Mouse (Mus musculus): ENCODE results near the gene Ccdc175. TPM values are rescaled to one million over a fixed set of nuclear protein-coding genes. Genes with fewer than 3 reads are reported as not detected.

The Ccdc175 gene
- not detected in 2 replicates for polyA plus RNA-seq (2012; rRNA removed)

DNA sequence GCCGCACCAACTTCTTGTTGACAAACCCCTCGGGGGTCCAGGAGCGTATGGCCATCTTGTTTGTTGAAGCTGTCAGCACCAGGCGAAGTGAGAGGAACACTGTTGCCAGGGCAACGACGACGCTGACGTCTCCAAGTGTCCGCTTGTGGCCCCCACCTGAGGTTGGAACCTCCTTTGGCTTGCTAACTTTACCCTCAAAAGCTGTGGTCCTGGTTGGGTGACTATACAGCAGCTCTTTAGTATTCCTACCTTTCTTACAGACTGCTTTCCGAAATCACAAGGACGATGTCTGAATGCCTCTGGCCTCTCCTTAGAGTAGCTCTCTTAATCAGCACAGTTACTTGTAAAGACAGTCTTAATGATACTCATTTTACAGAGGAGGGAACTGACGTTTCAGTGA is at the start of gene Ccdc175:
Gene Ccdc175 (minus strand): TSS at position 101 of the 400 bp plus-strand sequence.

DNA sequence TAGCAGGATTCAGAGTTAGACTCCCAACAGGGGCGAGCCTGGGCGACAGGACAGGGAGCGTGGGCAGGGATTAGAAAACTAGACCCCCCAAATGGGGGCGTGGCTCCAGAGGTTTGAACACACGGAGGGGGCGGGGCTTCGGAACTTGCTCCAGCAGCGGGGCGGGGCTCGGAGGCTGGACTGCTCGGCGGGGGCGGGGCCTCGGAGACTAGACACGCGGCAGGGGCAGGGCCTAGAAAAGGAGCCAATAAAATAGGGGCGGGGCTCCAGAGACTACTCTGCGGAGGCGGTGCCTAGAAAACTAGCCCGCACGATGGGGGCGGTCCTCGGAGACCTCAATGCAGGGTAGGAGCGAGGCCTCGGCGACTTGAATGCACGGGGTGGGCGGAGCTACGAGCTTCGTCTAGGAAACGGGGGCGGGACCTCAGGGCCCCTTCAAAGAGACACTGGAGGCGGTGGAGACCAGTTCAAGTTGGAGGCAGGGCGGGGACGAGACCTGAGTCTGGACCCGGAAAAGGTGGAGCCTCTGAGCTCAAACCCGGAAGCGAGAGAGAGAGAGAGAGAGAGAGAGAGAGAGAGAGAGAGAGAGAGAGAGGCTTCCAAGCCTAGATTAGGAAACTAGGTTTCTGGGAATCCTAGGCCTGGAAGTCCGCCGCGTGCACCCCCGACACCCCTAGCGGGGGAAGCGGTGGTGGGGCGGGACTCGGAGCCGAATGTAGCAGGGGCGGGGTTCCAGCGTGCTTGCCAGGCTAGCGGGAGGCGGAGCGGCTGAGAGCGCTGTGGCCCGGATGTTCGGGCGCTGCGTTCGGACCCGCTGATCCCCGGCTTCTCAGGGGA is 99.3 kb downstream of the Ccdc175 start, which contains the start of the genes L3hypdh and Jkamp:
Gene L3hypdh (minus strand): TSS at position 111 of the 837 bp plus-strand sequence.
Gene Jkamp (plus strand): TSS at position 261 of the 837 bp plus-strand sequence.

DNA sequence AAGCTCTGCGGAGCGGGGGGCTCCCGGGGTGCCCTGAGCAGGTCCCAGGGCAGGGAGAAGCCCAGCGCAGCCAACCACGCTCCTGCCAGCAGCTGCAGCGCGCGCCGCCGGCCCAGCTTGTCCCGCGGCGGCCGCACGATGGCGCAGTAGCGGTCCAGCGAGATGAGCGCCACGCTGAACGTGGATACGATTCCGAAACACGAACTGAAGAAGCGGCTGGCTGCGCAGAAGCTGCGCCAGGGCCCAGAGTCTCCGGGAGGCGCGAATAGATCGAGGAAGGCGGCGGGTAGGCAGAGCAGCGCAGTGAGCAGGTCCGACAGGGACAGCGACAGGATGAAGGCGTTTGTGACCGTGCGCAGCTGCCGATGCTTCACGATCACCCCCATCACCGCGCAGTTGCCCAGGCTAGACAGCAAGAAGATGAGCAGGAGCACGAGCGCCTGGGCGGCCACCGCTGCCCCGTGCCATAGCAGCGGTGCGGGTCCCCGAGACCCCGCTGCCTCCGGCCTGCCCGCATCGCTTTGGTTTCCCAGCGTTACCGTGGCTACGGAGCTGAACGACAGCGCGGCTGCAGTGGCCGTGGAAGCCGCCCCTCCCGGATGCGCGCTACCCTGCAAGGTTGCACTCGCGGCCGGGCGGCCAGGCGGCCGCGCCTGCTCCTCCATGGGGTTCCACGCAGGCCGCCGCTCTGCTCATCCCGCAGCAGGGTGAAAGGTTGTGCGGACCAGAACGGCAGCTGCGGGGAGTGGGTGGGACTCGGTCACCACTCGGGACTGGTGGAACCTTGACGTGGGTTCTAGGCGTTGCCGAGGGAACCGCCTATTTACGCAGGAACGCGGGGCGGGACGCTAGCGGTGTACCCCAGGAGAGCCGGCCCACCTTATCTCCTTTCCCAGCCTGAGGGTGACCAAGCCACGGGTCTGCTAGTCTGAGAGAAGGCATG is 114.2 kb downstream of the Ccdc175 start, which contains the start of gene Gpr135:
Gene Gpr135 (minus strand): TSS at position 799 of the 943 bp plus-strand sequence.

Other genes starting within 250 kb of the Ccdc175 start
- 0.48 and 0.58 TPM in 2 replicates for gene Gpr135, start 113.9 kb downstream of the Ccdc175 start, polyA plus RNA-seq (2012; rRNA removed)
- gene L3hypdh, start 99.6 kb downstream of the Ccdc175 start, polyA plus RNA-seq (2012; rRNA removed): 4.6 and 5.4 TPM in 2 replicates
- 8.9 and 11.9 TPM in 2 replicates for gene Jkamp, start 99.4 kb downstream of the Ccdc175 start, polyA plus RNA-seq (2012; rRNA removed)
- 0.76 and 0.77 TPM in 2 replicates for gene Rtn1, start 224.0 kb upstream of the Ccdc175 start, polyA plus RNA-seq (2012; rRNA removed)